Mouse (Mus musculus) cortical plate, adult 2 months (tissue): Measurements from ENCODE around the gene Fhit.

Experiments used
- CTCF ChIP-seq: fragments of 200-500 bp; IDR thresholded peaks from 2 replicates; pipeline ENCODE4 v1.5.1; 2011; ENCODE audit warnings: mild to moderate bottlenecking, control low read depth, low read length; ENCODE audit not compliant: insufficient read depth; ENCODE audit errors: extremely low read depth
- POLR2A ChIP-seq: fragments of 200-500 bp; IDR thresholded peaks from 2 replicates; pipeline ENCODE4 v1.6.1; 2011; ENCODE audit warnings: mild to moderate bottlenecking, low read length, control low read depth; ENCODE audit not compliant: insufficient read depth; ENCODE audit errors: extremely low read depth

- TF ChIP-seq POLR2A, result no peak
- no peak for TF ChIP-seq CTCF
Measured at GRCm38 (mm10) chr14:10423499-10423898, 738.3 kb downstream of the Fhit start.
